Mouse (Mus musculus): ENCODE data around the gene Lhx9. TPM values are rescaled to one million over a fixed set of nuclear protein-coding genes. Genes with fewer than 3 reads are reported as not detected.
A peak's percentile ranks its signal among the peaks of the same experiment; 100 is the strongest.

Gene Lhx9
- 1 to 10 TPM in 1 of 2 experiments, under 1 TPM in 1; 0.48 to 1.2 TPM for total RNA-seq (2021)
- long read RNA-seq, experiment 1, full-length matches to known transcripts: 1 of 1 reads
- long read RNA-seq, experiment 1, partial matches to known transcripts: 0 of 1 reads
- long read RNA-seq, experiment 1, other reads (novel, unspliced or antisense): 0 of 1 reads
- long read RNA-seq, experiment 2, full-length matches to known transcripts: 1 of 2 reads
- long read RNA-seq, experiment 2, partial matches to known transcripts: 0 of 2 reads
- long read RNA-seq, experiment 2, other reads (novel, unspliced or antisense): 1 of 2 reads

GRCm38 (mm10) chr1:138848511-138849109 is at the start of gene Lhx9:
Gene Lhx9 (minus strand): TSS chr1:138848577.
- intact Hi-C loops (cut with DNase I): no loop called here
- no peak within 1 kb of the TSS for H3K27ac ChIP-seq
- no peak for DNase-seq (ENCODE audit: extremely low spot score in 1 of 2, low spot score in 2 of 2)
- TF ChIP-seq CTCF (IDR thresholded peaks at IDR 0.05): no peak
- H3K4me3 ChIP-seq: no peak within 1 kb of the TSS

GRCm38 (mm10) chr1:138896088-138896487 is 47.7 kb upstream of the Lhx9 start:
- no peak; the same call in 1 of the 2 replicates for TF ChIP-seq CTCF (IDR thresholded peaks at IDR 0.05)
- Histone ChIP-seq H3K27ac (no peak overlapping the region), H3K4me3 (no peak overlapping the region)
- DNase-seq (ENCODE audit: extremely low spot score in 1 of 2, low spot score in 2 of 2): no peak
- intact Hi-C loops (cut with DNase I): no loop called here

DNA sequence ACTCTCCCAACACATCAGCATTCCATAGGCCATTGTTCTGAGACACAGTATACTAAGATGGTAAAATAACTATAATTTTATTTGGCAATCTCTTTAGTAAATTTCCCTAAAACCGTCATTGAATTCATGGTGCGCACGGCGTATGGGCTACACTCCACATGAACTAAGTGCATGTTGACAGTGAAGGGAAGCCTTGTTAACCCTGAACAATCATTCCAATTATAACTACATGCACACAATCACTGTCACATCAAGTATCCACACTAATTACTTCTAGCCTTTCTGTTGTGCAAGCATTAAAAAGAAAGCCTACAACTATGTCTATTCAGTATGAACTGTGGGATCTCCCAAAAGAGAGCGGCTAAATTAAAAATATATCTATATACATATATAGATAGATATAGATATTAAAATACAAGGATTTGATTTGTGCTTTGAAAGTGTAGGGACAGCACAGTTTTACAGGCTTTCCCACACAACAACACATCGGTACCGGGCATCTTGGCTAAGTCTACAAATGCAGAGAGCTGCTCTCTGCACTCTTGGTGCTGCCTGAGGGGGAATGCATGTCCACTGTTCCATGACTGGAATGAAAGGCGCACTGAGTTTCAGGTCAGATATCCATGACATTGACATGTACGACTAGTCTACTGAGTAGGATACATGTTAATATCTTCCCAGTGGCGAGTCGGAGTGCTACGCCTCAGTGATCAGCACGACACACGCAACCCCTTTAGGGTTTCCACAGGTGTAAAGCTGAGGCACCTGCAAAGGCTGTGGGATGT is 29.3 kb upstream of the Lhx9 start:
- H3K27ac ChIP-seq: no peak overlapping the region
- intact Hi-C loops (cut with DNase I): no loop called here
- no peak for TF ChIP-seq CTCF (IDR thresholded peaks at IDR 0.05)
- H3K4me3 ChIP-seq: no peak overlapping the region
- DNase-seq (ENCODE audit: extremely low spot score in 1 of 2, low spot score in 2 of 2): no peak

DNA sequence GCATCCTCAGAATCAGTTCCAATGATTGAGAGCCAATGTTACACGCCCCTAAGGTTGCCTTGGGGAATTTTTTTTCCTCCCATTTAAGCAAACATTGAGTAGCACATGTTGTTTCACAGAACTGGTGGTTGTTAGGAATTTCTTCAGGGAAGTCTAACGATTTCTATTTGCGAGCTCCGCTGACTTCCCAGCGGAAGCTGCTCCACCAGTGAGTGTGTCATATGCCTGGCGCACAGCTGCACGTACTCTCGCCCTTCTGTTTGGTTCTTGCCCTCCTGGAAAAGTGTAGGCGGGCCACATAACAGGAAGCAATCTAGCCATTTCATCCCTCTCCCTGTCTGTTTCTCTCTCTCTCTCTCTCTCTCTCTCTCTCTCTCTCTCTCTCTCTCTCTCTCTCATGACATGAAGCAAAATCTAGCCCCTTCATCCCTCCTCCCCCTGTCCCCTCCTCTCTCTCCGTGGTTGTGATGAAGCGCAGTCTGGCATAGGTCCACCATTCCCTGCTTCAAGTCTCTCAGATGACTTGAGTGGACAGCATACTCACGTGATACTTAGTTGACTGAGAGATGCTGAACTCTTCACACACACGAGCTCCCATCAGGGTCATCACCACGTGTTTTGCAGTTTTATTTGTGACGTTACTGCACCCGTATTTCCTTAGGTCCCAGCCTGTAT is 28.1 kb upstream of the Lhx9 start:
- intact Hi-C loops (cut with DNase I): no loop called here
- Histone ChIP-seq H3K4me3 (no peak overlapping the region), H3K27ac (no peak overlapping the region)
- DNase-seq (ENCODE audit: extremely low spot score in 1 of 2, low spot score in 2 of 2): peak; percentile 11 to 17
- no peak for TF ChIP-seq CTCF (IDR thresholded peaks at IDR 0.05)

DNA sequence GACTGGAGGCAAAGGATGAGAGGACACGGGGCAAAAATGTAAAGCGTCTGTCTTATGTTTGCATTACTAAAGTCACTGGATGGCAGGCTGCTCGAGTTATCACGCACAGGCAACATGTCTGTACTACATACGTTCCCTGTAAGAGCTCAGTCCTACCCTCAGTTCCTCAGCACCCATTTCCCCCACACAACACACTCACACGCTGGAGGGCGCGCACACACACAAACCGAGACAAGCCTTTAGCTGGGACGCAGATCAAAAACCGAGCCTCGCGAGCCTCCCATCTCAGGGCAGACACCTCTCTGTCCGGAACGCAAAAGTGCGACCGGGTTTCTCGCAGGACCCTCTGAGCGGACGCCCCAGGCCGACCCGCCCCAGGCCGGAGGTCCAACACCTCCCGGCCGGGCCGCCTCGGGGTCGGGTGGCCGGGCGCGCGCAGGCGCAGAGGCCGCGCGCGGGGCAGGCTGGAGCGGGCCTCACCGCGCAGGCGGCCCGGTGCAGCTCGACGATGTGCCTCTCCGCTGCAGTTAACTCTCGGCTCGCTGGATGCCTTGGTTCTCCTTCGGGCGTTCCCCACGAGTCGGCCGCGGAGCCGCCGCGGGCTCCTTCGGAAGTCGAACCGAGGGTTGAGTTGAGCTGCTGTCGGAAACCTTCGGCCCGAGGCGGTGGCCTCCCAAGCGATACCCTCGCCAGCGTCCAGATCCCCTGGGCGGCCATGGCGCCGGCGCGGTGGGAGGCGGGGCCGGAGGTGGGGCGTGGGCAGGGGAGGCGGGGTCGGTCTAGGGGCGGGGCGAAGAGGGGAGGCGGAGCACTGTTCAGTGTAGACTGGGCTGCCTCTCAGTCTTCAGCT is 7.9 kb upstream of the Lhx9 start, which contains the start of gene 2310009B15Rik:
TSS of gene 2310009B15Rik (minus strand) at position 752 of the 850 bp plus-strand sequence.
- intact Hi-C loops (cut with DNase I): loop anchor here (2.0 to 5.0 kb wide), 3 partner anchors 71 to 226 kb away; partner anchors contain the start of gene Dennd1b
- DNase-seq (ENCODE audit: extremely low spot score in 1 of 2, low spot score in 2 of 2): peak; percentile 82 to 83
- peak within 1 kb of the TSS; percentile 63; the same call in 1 of the 2 replicates for H3K27ac ChIP-seq
- H3K4me3 ChIP-seq: peak within 1 kb of the TSS; percentile 41

GRCm38 (mm10) chr1:138850823-138851222 is 2.4 kb upstream of the Lhx9 start:
- no peak for TF ChIP-seq CTCF (IDR thresholded peaks at IDR 0.05)
- Histone ChIP-seq H3K27ac (no peak overlapping the region), H3K4me3 (no peak overlapping the region)
- intact Hi-C loops (cut with DNase I): loop anchor here (5.0 kb wide), 1 partner anchor 306 kb away; no protein-coding TSS in a partner anchor
- DNase-seq (ENCODE audit: extremely low spot score in 1 of 2, low spot score in 2 of 2): no peak

GRCm38 (mm10) chr1:138850161-138850539 is 1.8 kb upstream of the Lhx9 start:
- Histone ChIP-seq H3K27ac (no peak overlapping the region), H3K4me3 (no peak overlapping the region)
- intact Hi-C loops (cut with DNase I): loop anchor here (5.0 kb wide), 1 partner anchor 307 kb away; no protein-coding TSS in a partner anchor
- TF ChIP-seq CTCF (IDR thresholded peaks at IDR 0.05): no peak
- DNase-seq (ENCODE audit: extremely low spot score in 1 of 2, low spot score in 2 of 2): no peak

GRCm38 (mm10) chr1:138849531-138850160 is 1.3 kb upstream of the Lhx9 start:
- Histone ChIP-seq H3K27ac (no peak overlapping the region), H3K4me3 (no peak overlapping the region)
- no peak for DNase-seq (ENCODE audit: extremely low spot score in 1 of 2, low spot score in 2 of 2)
- intact Hi-C loops (cut with DNase I): loop anchor here (5.0 kb wide), 1 partner anchor 308 kb away; no protein-coding TSS in a partner anchor
- TF ChIP-seq CTCF (IDR thresholded peaks at IDR 0.05): no peak

- no peak for TF ChIP-seq CTCF (IDR thresholded peaks at IDR 0.05)
- Histone ChIP-seq H3K4me3 (no peak overlapping the region), H3K27ac (no peak overlapping the region)
- intact Hi-C loops (cut with DNase I): no loop called here
- no peak for DNase-seq (ENCODE audit: extremely low spot score in 1 of 2, low spot score in 2 of 2)
These were observed 351 bp downstream of the Lhx9 start for GRCm38 (mm10) chr1:138848026-138848425.

- no peak for DNase-seq (ENCODE audit: extremely low spot score in 1 of 2, low spot score in 2 of 2)
- Histone ChIP-seq H3K4me3 (no peak overlapping the region), H3K27ac (no peak overlapping the region)
- TF ChIP-seq CTCF (IDR thresholded peaks at IDR 0.05): no peak
- intact Hi-C loops (cut with DNase I): no loop called here
These were observed 1.2 kb downstream of the Lhx9 start for GRCm38 (mm10) chr1:138847146-138847545.

Measured in left cerebral cortex, adult 2 months (tissue).